Mouse (Mus musculus): Measurements from ENCODE around the gene Rps15a.

The Rps15a gene

GRCm38 (mm10) chr7:118115877-118116568 is at the start of gene Rps15a:
Gene Rps15a, minus strand, starts transcription at chr7:118116188.
- in situ Hi-C loops (cut with MseI, MboI): no loop called here

DNA sequence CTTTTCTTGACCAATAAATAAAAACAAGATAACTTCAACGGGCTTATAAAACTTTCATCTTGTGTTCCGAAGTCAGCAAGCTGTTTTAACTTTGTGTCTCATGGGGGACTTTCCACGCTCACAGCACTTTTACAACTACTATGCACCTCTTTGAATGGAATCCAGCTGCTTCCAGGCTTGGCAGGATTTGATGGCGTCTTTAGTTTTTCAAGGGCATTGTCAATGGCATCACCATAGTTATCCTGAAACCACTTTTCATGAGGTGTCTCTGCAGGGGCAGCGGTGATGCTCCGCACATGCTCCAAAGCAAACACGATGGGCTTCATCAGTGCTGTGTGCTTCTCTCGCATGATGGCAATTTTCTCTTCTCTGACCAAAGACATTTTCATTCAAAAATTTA is 47.0 kb upstream of the Rps15a start:
- in situ Hi-C loops (cut with MseI, MboI): no loop called here

DNA sequence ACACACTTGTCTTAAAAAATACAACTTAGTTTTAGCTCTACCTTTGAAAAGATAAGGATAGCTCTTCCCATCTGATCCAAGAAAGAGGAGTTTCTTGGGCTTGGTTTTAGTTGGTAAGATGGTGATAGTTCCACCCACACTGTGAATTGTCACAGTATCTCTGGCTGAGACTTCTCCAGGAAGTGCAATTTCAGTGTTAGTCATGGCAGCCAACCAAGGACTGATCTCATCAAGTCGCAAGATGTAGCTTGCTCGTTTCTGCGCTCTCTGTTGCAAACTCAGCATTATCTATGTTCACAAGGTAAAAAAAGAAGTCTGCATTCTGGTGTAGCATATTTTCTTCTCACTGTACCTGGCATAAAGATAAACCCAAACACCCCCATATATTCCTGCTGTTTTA is 44.1 kb upstream of the Rps15a start:
- in situ Hi-C loops (cut with MseI, MboI): no loop called here

DNA sequence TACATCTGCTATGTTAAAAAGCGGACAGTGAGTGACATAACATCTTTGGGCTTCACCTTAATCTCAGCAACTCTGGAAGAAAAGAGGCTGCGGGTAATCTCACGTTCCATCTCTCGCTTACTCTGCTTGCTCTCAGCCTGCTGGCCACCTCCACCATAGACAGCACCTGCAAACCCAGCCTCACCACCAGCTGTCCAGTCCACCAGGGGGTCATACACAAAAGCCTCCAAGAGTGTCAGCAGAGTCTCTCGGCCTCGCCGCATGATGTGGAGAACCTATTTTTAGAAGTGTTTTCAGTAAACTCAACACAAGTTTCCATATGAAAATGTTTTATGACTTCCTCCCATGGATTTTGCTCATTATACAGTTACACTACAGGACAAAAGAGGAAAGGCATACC is 40.5 kb upstream of the Rps15a start:
- in situ Hi-C loops (cut with MseI, MboI): no loop called here

DNA sequence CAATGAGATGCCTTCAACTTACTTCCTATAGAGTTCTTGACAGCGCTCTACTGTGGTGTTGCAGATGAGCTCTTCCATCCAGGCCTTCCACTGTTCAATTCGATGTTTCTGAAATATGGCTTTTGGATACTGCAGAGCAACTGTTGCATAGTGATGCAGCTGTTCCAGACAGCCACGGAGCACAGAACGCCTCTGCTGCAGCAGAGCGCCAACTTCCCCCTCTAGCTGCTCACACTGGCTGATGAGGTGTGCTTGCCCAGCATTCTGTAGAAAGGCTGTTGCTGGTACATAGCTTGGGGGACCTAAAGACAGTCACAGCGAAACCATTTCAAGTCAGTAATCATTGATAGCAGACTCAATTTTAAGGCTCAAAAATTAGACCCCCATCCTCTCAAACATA is 38.2 kb upstream of the Rps15a start:
- in situ Hi-C loops (cut with MseI, MboI): no loop called here

DNA sequence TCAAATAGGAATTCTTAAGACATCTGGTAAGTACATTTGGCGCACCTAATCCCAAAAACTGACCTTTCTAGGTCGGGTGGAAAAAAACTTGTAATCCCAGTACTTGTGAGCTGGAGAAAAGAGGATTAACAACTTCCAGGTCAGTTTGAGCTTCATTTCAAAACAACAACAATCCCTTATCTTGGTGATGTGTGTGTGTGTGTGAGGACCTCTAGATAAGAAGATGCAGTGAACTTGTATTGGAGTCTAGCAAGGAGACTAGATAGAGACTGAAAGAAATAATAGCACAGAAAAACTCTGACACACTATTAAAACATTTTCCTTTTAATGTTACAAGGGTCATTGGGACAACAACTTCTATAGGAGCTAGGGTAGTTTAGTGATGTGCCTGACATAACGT is 27.6 kb upstream of the Rps15a start:
- in situ Hi-C loops (cut with MseI, MboI): no loop called here

- in situ Hi-C loops (cut with MseI, MboI): no loop called here
Observed at GRCm38 (mm10) chr7:118143123-118143522, 27.1 kb upstream of the Rps15a start.

DNA sequence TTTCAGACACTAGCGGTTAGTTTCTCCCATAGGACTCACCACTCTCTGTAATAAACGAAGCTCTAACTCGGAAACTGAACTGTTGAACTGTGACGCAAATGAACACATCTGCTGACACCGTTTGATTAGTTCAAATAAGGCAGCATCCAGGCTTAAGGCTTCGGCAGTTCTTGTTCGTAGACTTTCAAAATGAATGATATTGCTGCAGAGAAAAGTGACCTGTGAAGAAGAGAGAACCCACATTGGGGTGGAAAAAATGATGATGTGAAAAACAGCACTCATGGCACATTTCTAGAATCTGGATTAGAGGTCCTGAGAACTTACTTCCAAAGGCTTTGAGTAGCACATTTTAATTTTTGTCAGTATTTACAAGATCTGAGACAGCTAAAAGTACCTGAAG is 25.3 kb upstream of the Rps15a start:
- in situ Hi-C loops (cut with MseI, MboI): no loop called here

GRCm38 (mm10) chr7:118135128-118135527 is 19.1 kb upstream of the Rps15a start:
- in situ Hi-C loops (cut with MseI, MboI): no loop called here

DNA sequence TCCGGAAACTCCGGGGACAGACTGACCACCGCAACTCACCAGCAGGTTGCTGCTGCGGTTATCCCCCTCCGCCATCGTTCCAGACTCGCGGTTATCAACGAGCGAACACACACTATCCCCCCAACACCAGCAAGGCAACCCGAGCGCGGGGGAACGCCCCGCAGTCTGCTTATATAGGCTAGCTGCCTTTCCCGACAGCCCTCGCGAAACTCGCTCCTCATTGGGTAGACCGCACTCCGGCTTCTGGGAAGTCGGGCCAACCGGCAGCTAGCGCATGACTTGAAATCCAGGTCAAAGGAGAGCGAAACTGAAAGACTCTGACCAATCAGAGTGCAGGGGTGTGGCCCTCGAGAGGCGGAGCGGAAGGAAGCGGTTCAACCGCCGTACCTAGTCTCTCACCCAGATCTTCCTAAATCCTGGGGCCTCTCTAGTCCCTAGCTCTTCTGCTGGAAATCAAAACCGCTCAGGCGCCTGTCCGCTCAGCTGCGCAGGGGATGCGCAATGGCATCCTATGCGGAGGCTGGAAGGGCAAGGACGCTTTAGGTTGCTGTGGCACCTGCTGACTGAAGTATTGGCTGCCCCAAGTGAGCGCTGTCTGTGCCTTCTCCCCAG is 13.5 kb upstream of the Rps15a start, which contains the start of gene Arl6ip1:
Gene Arl6ip1 (minus strand): TSS at position 233 of the 612 bp plus-strand sequence.
- in situ Hi-C loops (cut with MseI, MboI): no loop called here

DNA sequence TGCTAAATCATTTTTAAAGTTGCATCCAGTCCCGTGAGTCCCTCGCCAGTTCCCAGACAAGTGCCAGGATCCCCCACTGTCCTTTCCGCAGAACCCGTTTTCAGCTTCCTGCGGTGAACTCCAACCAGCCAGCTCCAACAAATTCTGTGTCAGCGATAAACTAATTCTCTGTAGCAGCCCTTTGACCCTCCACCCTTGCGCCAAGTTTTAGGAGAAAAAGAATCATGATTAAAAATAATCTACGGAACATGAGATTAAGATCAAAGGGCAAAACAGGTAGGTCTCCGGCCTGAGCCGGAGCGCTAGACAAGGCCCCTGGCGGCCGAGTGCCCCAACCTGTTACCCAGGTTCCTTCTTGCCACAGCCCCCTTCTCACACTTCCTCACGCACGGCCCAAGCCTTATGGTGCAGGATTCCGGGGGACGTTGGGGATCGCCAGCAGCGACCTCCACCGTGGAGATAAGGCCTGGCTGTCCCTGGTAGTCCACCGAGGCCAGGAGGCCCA is 13.0 kb upstream of the Rps15a start:
- in situ Hi-C loops (cut with MseI, MboI): no loop called here

DNA sequence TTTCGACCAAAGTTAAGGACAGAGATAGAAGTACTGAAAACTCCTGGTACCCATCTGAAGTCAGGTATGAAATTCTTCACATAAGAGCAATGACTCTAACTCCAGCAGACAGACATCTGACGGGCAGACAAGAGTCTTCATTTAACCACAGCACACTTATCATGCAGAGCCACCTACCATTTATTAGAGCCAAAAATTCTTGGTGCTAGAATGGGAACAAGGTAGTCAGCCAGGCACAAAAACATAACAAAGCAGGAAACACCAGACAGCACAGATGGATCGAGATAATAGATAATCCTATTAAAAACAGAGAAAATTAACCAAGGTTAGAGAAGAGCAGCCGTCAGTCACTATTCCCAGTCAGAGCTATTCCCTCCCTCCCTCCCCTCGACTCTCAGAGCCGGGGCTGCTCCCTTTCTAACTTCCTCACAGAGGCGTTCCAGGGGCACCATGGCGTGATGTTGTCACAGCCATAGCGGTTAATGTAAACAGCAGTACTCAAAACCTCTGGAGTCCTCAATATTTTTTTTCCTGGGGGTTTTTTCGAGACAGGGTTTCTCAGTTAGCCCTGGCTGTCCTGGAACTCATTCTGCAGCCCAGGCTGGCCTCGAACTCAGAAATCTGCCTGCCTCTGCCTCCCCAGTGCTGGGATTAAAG is 10.4 kb upstream of the Rps15a start:
- in situ Hi-C loops (cut with MseI, MboI): no loop called here

GRCm38 (mm10) chr7:118125736-118126135 is 9.7 kb upstream of the Rps15a start:
- in situ Hi-C loops (cut with MseI, MboI): no loop called here

DNA sequence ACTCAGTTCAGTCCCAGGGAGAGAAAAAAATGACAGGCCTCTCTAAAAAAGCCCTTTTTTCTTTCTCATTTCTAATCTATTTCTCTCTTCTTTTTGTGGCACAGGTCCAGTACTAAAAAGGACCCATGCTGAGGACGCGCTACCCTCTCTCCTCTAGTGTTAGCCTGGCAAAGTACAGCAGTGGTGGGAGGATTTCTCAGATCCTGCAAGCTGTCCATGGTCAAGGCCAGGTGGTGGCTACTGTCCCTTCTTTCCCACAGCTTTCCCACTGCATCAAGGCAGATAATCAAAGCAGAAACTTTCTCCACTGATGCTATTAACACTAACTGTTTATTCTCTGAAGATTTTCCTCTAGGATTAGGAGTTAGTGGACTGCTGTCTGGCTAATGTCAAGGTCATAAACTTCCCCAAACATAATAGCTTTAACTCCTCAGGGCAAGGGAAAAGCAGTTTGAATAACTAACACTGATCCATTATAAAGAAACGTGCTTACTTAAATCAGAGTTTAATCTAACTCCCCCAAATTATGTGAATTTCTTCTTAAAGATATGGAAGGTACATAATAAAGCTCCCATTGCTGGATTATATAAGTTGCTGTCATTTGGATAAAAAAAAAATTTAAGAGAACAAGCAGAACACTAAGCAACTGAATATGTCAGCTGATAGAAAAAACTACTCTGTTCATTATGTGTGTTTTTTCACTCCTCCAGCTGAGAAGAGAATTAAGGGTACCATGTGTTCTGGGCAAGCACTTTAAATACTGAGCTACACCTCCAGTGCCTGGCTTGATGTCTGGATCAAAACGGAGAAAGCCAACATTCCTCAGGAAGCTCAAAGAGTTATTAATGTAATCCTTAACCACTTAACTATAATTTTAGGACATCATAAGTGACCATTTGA is 7.8 kb upstream of the Rps15a start:
- in situ Hi-C loops (cut with MseI, MboI): no loop called here

- in situ Hi-C loops (cut with MseI, MboI): no loop called here
Observed at GRCm38 (mm10) chr7:118122235-118122634, 6.2 kb upstream of the Rps15a start.

GRCm38 (mm10) chr7:118120654-118121053 is 4.7 kb upstream of the Rps15a start:
- in situ Hi-C loops (cut with MseI, MboI): no loop called here

DNA sequence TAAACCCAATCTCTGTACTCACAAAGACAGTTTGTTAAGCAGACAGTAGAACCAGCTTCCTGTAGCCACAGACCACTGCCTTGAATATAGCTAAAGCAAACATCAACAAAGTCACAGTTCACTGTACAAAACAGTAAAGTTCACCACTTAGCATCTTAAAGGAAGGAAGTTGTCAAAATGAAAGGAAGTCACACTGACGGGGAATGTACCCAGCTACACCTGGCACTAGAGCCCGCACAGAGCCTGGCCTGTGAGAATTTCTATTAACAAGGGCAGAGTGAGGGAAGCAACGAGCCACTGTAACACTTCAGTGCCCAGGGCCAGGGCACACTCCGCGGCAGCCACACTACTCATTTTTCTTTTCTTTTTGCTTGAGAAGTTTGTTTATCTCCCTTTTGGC is 4.0 kb upstream of the Rps15a start:
- in situ Hi-C loops (cut with MseI, MboI): no loop called here

DNA sequence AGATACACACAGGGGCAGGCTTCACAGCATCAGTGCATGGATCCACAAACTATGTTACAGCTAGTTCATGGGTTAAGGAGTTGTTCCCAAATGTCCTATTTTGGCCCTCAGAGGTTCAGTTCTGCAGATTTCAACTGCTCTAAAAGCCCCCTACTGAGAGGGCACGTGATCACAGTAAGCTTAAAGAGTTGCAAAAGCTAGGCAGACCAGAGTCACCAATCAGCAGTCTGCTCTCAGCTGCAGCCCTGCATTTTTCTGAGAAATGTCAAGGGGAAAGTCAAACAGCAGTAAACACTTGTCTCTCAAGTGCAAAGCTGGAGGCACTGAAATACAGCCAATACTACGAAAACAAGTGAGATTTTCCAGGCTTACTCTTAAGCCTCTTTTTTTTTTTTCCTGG is 3.2 kb upstream of the Rps15a start:
- in situ Hi-C loops (cut with MseI, MboI): no loop called here

- in situ Hi-C loops (cut with MseI, MboI): no loop called here
Observed at GRCm38 (mm10) chr7:118118426-118118825, 2.4 kb upstream of the Rps15a start.

GRCm38 (mm10) chr7:118117539-118118210 is 1.7 kb upstream of the Rps15a start:
- in situ Hi-C loops (cut with MseI, MboI): no loop called here

Measured in mouse trophoblast stem cell (cell line).